Mouse (Mus musculus) frontal cortex, postnatal 25 days (tissue): ENCODE data around the gene Edc3.
"Not testable (repeated sequence)": the region's sequence is repeated elsewhere in the genome, so short reads cannot be mapped to it uniquely, and the experiment has no call there.

ENCODE experiments used
- DNase-seq, 2 experiments: peaks; one replicate each; pipeline ENCODE4 v3.0.0; 2022; ENCODE audit warnings: low spot score in 2 of 2

The Edc3 gene

GRCm38 (mm10) chr9:57698466-57699150 is 9.7 kb upstream of the Edc3 start:
- no peak for DNase-seq

GRCm38 (mm10) chr9:57706496-57706895 is 1.8 kb upstream of the Edc3 start:
- no peak for DNase-seq

- peak; percentile 39 to 43 for DNase-seq
Measured at GRCm38 (mm10) chr9:57708720-57709274, 457 bp downstream of the Edc3 start.

GRCm38 (mm10) chr9:57710214-57710613 is 1.9 kb downstream of the Edc3 start:
- not testable (repeated sequence) for DNase-seq

- no peak for DNase-seq
Measured at GRCm38 (mm10) chr9:57712194-57712593, 3.9 kb downstream of the Edc3 start.

GRCm38 (mm10) chr9:57718408-57718807 is 10.1 kb downstream of the Edc3 start:
- DNase-seq = no peak

GRCm38 (mm10) chr9:57720736-57721135 is 12.4 kb downstream of the Edc3 start:
- DNase-seq = no peak

GRCm38 (mm10) chr9:57722371-57722770 is 14.0 kb downstream of the Edc3 start:
- DNase-seq = no peak

GRCm38 (mm10) chr9:57723315-57723715 is 15.0 kb downstream of the Edc3 start:
- DNase-seq = no peak

GRCm38 (mm10) chr9:57723796-57724195 is 15.5 kb downstream of the Edc3 start:
- DNase-seq = no peak

GRCm38 (mm10) chr9:57724701-57725100 is 16.4 kb downstream of the Edc3 start:
- no peak for DNase-seq

- DNase-seq = no peak
Measured at GRCm38 (mm10) chr9:57728312-57728711, 20.0 kb downstream of the Edc3 start.

GRCm38 (mm10) chr9:57733606-57734005 is 25.3 kb downstream of the Edc3 start:
- no peak for DNase-seq

- no peak for DNase-seq
Measured at GRCm38 (mm10) chr9:57739863-57740262, 31.5 kb downstream of the Edc3 start.

GRCm38 (mm10) chr9:57744462-57745091 is 36.2 kb downstream of the Edc3 start:
- no peak for DNase-seq

GRCm38 (mm10) chr9:57747067-57747466 is 38.7 kb downstream of the Edc3 start:
- DNase-seq = no peak

- DNase-seq = no peak
Measured at GRCm38 (mm10) chr9:57748137-57748536, 39.8 kb downstream of the Edc3 start.

- DNase-seq = no peak
Measured at GRCm38 (mm10) chr9:57748831-57749230, 40.5 kb downstream of the Edc3 start.

- no peak for DNase-seq
Measured at GRCm38 (mm10) chr9:57750901-57751300, 42.6 kb downstream of the Edc3 start.

- no peak for DNase-seq
Measured at GRCm38 (mm10) chr9:57757578-57757977, 49.2 kb downstream of the Edc3 start.

GRCm38 (mm10) chr9:57758528-57758927 is 50.2 kb downstream of the Edc3 start:
- no peak for DNase-seq

GRCm38 (mm10) chr9:57759289-57759688 is 50.9 kb downstream of the Edc3 start:
- DNase-seq = peak; percentile 47 to 55
